Mouse (Mus musculus): ENCODE data around the gene Dapk2. TPM values are rescaled to one million over a fixed set of nuclear protein-coding genes. Genes with fewer than 3 reads are reported as not detected.

Gene Dapk2
- polyA plus RNA-seq, 1 experiment from 2014 or later: 23.4 TPM

- 67% methylated on average over 2 of the region's 2 CpGs for WGBS (ENCODE audit: insufficient replicate concordance)
- no peaks in the 10 kb centered on the region for H3K9me3 ChIP-seq (ENCODE audit: low read length)
- TF ChIP-seq CTCF (IDR thresholded peaks at IDR 0.05; ENCODE audit: low read depth) (no peak), EP300 (IDR thresholded peaks at IDR 0.05; ENCODE audit: low read depth) (no peak)
- H3K27me3 ChIP-seq (ENCODE audit: insufficient read depth, low read length): no peaks in the 10 kb centered on the region
- H3K4me3 ChIP-seq (ENCODE audit: low read depth, low read length): no peak overlapping the region
- H3K27ac ChIP-seq (ENCODE audit: low read depth): peak overlapping the region; percentile 30; the same call in 1 of the 2 replicates
- no peak for DNase-seq
- peaks cover 6% of the 10 kb centered on the region; the same call in 1 of the 2 replicates for H3K4me1 ChIP-seq (ENCODE audit: insufficient read depth)
- ATAC-seq: no peak; the same call in 1 of the 2 replicates
- no peak overlapping the region for H3K9ac ChIP-seq (replicated peaks)
- no peak overlapping the region for H3K4me2 ChIP-seq (ENCODE audit: low read depth, low read length)
- peaks cover 38% of the 10 kb centered on the region for H3K36me3 ChIP-seq (replicated peaks; ENCODE audit: insufficient read depth, low read length)
Observed at GRCm38 (mm10) chr9:66131466-66131865, 26.6 kb upstream of the Dapk2 start.

- H3K27me3 ChIP-seq (ENCODE audit: insufficient read depth, low read length): no peaks in the 10 kb centered on the region
- 50% methylated on average over 4 of the region's 4 CpGs for WGBS (ENCODE audit: insufficient replicate concordance)
- peaks cover 75% of the 10 kb centered on the region for H3K36me3 ChIP-seq (replicated peaks; ENCODE audit: insufficient read depth, low read length)
Observed at GRCm38 (mm10) chr9:66135967-66136366, 22.1 kb upstream of the Dapk2 start.

GRCm38 (mm10) chr9:66138193-66138592, 19.8 kb upstream of the Dapk2 start:
- no peak for ATAC-seq
- H3K4me1 ChIP-seq (ENCODE audit: insufficient read depth): no peaks in the 10 kb centered on the region
- no peaks in the 10 kb centered on the region for H3K9me3 ChIP-seq (ENCODE audit: low read length)
- H3K4me3 ChIP-seq (ENCODE audit: low read depth, low read length): no peak overlapping the region
- H3K27me3 ChIP-seq (ENCODE audit: insufficient read depth, low read length): no peaks in the 10 kb centered on the region
- no peak overlapping the region for H3K27ac ChIP-seq (ENCODE audit: low read depth)
- peaks cover 65% of the 10 kb centered on the region for H3K36me3 ChIP-seq (replicated peaks; ENCODE audit: insufficient read depth, low read length)
- no peak for DNase-seq
- no peak for TF ChIP-seq CTCF (IDR thresholded peaks at IDR 0.05; ENCODE audit: low read depth)
- no peak for TF ChIP-seq EP300 (IDR thresholded peaks at IDR 0.05; ENCODE audit: low read depth)
- H3K4me2 ChIP-seq (ENCODE audit: low read depth, low read length): no peak overlapping the region
- H3K9ac ChIP-seq (replicated peaks): no peak overlapping the region
- WGBS (ENCODE audit: insufficient replicate concordance): 92% methylated on average over 7 of the region's 7 CpGs

More at GRCm38 (mm10) chr9:66135967-66136366, 22.1 kb upstream of the Dapk2 start:
- DNase-seq: peak; percentile 37
- TF ChIP-seq EP300 (IDR thresholded peaks at IDR 0.05; ENCODE audit: low read depth): no peak
- TF ChIP-seq CTCF (IDR thresholded peaks at IDR 0.05; ENCODE audit: low read depth): peak; percentile 77
- Histone ChIP-seq H3K4me3 (ENCODE audit: low read depth, low read length) (no peak overlapping the region), H3K4me1 (ENCODE audit: insufficient read depth) (no peaks in the 10 kb centered on the region), H3K9ac (replicated peaks) (no peak overlapping the region), H3K9me3 (ENCODE audit: low read length) (no peaks in the 10 kb centered on the region), H3K27ac (ENCODE audit: low read depth) (no peak overlapping the region), H3K4me2 (ENCODE audit: low read depth, low read length) (no peak overlapping the region)
- ATAC-seq: no peak

- ATAC-seq: no peak
- WGBS (ENCODE audit: insufficient replicate concordance): 55% methylated on average over 1 of the region's 1 CpGs
- no peaks in the 10 kb centered on the region for H3K27me3 ChIP-seq (ENCODE audit: insufficient read depth, low read length)
Observed at GRCm38 (mm10) chr9:66142265-66142664, 15.8 kb upstream of the Dapk2 start.

GRCm38 (mm10) chr9:66144248-66144647, 13.8 kb upstream of the Dapk2 start:
- Histone ChIP-seq H3K4me3 (ENCODE audit: low read depth, low read length) (no peak overlapping the region), H3K9ac (replicated peaks) (no peak overlapping the region), H3K27ac (ENCODE audit: low read depth) (no peak overlapping the region), H3K4me1 (ENCODE audit: insufficient read depth) (no peaks in the 10 kb centered on the region), H3K27me3 (ENCODE audit: insufficient read depth, low read length) (no peaks in the 10 kb centered on the region), H3K9me3 (ENCODE audit: low read length) (no peaks in the 10 kb centered on the region), H3K4me2 (ENCODE audit: low read depth, low read length) (no peak overlapping the region), H3K36me3 (replicated peaks; ENCODE audit: insufficient read depth, low read length) (peaks cover 14% of the 10 kb centered on the region)
- ATAC-seq (no peak), DNase-seq (peak; percentile 76)
- TF ChIP-seq CTCF (IDR thresholded peaks at IDR 0.05; ENCODE audit: low read depth): peak; percentile 95
- TF ChIP-seq EP300 (IDR thresholded peaks at IDR 0.05; ENCODE audit: low read depth): no peak
- WGBS (ENCODE audit: insufficient replicate concordance): 10% methylated on average over 6 of the region's 6 CpGs

More at GRCm38 (mm10) chr9:66142265-66142664, 15.8 kb upstream of the Dapk2 start:
- no peaks in the 10 kb centered on the region for H3K9me3 ChIP-seq (ENCODE audit: low read length)
- H3K4me1 ChIP-seq (ENCODE audit: insufficient read depth): no peaks in the 10 kb centered on the region
- no peak overlapping the region for H3K9ac ChIP-seq (replicated peaks)
- no peak overlapping the region for H3K4me2 ChIP-seq (ENCODE audit: low read depth, low read length)
- H3K27ac ChIP-seq (ENCODE audit: low read depth): no peak overlapping the region
- TF ChIP-seq CTCF (IDR thresholded peaks at IDR 0.05; ENCODE audit: low read depth) (no peak), EP300 (IDR thresholded peaks at IDR 0.05; ENCODE audit: low read depth) (no peak)
- DNase-seq: no peak
- H3K36me3 ChIP-seq (replicated peaks; ENCODE audit: insufficient read depth, low read length): peaks cover 29% of the 10 kb centered on the region
- no peak overlapping the region for H3K4me3 ChIP-seq (ENCODE audit: low read depth, low read length)

GRCm38 (mm10) chr9:66146141-66146540, 11.9 kb upstream of the Dapk2 start:
- no peak for DNase-seq
- Histone ChIP-seq H3K36me3 (replicated peaks; ENCODE audit: insufficient read depth, low read length) (no peaks in the 10 kb centered on the region), H3K9ac (replicated peaks) (no peak overlapping the region), H3K27ac (ENCODE audit: low read depth) (no peak overlapping the region), H3K4me3 (ENCODE audit: low read depth, low read length) (no peak overlapping the region), H3K27me3 (ENCODE audit: insufficient read depth, low read length) (no peaks in the 10 kb centered on the region), H3K4me1 (ENCODE audit: insufficient read depth) (no peaks in the 10 kb centered on the region), H3K9me3 (ENCODE audit: low read length) (no peaks in the 10 kb centered on the region), H3K4me2 (ENCODE audit: low read depth, low read length) (no peak overlapping the region)
- no peak for ATAC-seq
- TF ChIP-seq CTCF (IDR thresholded peaks at IDR 0.05; ENCODE audit: low read depth) (no peak), EP300 (IDR thresholded peaks at IDR 0.05; ENCODE audit: low read depth) (no peak)

GRCm38 (mm10) chr9:66152011-66152410, 6.0 kb upstream of the Dapk2 start:
- no peak for TF ChIP-seq EP300 (IDR thresholded peaks at IDR 0.05; ENCODE audit: low read depth)
- no peak for TF ChIP-seq CTCF (IDR thresholded peaks at IDR 0.05; ENCODE audit: low read depth)
- no peaks in the 10 kb centered on the region for H3K9me3 ChIP-seq (ENCODE audit: low read length)
- H3K27ac ChIP-seq (ENCODE audit: low read depth): no peak overlapping the region
- peak; percentile 11 for DNase-seq
- H3K4me3 ChIP-seq (ENCODE audit: low read depth, low read length): no peak overlapping the region
- no peak overlapping the region for H3K4me2 ChIP-seq (ENCODE audit: low read depth, low read length)
- no peak overlapping the region for H3K9ac ChIP-seq (replicated peaks)
- H3K4me1 ChIP-seq (ENCODE audit: insufficient read depth): peaks cover 4% of the 10 kb centered on the region
- WGBS (ENCODE audit: insufficient replicate concordance): 57% methylated on average over 9 of the region's 9 CpGs
- H3K27me3 ChIP-seq (ENCODE audit: insufficient read depth, low read length): no peaks in the 10 kb centered on the region
- ATAC-seq: no peak
- H3K36me3 ChIP-seq (replicated peaks; ENCODE audit: insufficient read depth, low read length): no peaks in the 10 kb centered on the region
